Mouse (Mus musculus) cerebellum, postnatal 4 days (tissue): ENCODE measurements around the gene Ift46.

Source experiments
- DNase-seq, 2 experiments: peaks; one replicate each; pipeline ENCODE4 v3.0.0; 2022; ENCODE audit warnings: low spot score in 2 of 2, mixed read lengths in 1 of 2

Gene Ift46

DNA sequence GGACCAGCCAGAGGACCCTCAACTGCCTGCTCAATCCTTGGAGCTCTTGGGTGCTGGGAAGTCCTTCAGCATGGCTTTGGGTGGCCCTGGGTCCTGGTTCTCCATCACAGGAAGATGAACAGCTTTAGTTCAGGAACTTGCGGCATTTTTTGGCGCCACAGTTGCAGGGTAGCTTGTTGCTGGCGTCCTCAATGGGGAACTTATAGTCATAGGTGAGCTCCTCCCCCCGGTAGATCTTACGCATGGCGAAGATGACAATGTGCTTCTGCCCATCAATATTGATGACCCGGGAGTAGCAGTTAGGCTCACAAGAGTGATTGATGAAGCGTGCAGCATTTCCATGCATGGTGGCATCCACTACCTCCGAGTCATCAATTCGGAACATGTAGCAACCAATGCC is 40.1 kb downstream of the Ift46 start:
- DNase-seq = no peak

DNA sequence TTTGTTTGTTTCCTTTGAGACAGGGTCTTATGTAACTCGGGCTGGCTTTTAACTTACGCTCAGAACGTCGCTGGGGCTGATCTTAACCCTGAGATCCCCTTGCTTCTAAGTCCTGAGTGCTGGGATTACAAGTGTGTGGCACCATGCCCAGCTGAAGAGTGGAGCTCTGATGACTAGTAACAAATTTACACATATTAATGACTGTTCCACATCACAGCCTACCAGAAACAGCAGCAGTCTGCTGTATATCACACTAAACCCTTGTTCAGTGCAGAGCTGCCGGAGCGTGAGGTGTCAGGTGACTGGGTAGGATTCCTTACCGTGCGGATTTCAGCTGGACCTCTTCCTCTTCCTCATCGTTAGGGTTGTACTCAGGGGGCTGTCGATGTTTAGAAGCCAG is 42.6 kb downstream of the Ift46 start:
- no peak for DNase-seq

DNA sequence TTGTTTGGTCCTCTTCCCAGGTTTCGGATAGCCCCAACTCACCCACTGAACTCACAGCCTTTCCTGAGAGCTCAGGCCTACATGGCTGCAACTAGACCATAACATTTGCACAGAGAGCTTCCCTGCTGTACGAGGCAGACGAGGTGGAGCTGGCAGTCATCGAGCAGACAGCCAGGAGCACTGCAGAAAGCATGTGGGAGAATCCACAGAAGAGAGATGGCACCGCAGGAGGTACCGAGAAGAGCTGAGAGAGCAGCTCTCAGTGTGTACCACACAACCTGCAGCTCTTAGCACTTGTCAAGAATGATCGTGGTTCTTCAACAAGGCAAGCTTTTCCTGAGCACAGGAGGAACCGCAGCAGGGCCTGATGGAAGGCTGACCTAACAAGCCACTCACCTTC is 46.5 kb downstream of the Ift46 start:
- no peak for DNase-seq

DNA sequence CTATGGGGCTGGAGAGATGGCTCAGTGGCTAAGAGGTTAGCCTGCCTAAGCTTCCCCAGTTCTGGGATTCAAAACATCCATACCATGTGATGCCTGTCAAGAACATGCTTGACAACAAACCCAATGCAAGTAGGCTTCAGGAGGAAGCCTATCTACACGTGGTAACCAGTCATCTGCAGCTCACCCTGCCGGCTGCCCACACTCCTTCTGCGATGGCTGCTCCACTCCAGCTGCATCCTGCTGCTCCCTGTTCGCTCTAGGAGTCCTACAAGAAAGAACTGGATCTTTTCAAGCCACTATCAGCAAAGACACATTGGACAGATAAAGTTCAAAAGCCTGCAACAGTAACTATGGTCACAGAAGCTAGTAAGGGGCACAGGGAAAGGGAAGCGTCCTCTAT is 49.8 kb downstream of the Ift46 start:
- no peak for DNase-seq

DNA sequence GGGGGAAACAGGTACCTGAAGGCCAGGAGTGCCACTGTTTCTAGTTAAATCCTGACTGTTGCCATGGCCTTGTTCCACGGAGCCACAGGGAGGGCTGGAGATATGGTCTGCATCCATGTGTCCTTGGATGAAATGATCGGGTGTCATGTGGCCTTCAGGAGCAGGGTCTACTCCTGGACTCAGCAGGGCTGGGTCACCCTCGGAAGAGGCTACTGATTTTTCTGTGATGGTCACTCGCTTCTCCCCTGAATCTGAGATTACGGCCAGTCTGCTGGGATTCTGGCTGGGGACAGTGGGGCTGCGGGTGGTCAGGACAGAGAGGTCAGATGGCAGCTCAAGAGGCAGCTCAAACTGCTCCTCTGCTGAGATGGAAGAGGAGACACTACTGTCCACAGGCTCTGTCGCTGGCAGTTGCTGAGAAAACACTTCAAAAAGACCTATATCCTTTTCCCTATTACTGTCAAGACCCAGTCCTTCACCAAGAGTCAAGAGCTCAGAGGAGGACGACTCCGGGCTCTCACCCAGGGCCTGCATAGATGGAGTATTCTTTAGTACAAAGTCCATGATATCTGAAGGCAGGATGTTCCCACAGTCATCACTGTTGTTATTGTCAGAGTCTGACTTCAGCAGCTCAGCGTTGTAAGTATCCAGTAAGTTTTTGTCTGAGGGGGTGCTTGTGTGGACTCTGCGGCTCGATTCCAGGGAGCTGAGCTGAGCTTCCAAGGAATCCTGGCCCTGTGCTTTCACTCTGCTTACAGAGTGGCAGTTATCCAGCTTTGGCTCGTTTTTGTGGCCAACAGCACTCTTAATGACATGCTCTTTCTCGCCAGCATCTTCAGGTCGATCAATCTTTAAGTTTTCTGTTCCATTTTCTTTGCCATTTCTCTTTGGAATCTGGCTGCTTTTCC is 52.5 kb downstream of the Ift46 start:
- no peak for DNase-seq

DNA sequence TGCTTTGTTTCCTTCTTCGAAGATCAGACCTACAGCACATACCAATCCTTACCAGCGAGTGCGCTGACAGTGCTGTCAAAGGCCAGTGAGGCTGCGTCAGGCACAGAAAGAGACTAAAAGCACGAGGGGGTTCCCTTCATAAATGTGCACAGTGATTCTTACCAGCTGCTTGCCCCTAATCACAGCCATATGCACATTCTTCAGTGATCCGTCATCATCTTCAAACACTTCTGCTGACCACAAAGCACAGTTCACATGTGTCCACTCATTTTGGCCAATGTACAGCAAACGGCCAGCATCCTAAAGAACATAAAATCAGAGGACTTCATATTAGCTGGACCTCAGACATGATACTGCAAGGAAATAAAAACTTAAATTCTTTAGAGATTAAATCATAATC is 59.0 kb downstream of the Ift46 start:
- DNase-seq = no peak

DNA sequence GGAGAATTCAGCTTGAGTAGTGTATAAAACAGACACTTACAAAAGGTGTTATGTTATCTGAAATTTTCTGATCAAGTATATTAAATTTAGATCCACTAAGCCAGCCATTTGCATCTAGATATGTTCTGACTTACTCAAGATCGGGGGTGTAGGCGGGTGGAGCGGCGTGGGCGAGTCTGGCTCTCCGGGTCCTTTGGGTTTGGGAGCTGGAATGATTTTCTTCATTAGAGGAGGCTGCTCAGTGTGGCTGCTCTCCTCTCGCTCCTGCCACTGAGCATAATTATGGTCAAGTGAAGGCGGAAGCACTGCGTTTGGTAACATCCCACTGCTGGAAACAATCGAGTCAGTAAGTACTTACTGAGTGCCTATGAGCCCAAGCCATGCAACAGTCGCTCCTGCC is 61.2 kb downstream of the Ift46 start:
- no peak for DNase-seq

DNA sequence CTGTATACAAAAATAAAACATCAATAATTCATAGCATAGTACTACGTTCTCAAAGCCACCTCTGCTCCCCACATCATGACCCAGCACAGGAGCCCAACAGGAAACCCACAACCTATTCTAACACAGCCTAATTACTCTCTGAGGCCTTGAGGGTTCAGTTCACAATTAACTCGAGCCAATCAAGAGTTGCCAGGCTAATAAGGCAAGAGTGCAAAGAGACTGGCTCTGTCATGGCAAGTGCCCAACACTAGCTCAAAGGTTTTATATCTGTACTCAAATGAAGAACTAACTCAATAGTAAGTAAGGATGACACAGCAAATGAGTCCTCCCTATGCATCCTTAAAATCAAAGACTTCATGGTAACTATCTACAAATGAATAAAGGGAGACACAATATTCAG is 62.8 kb downstream of the Ift46 start:
- DNase-seq = no peak

DNA sequence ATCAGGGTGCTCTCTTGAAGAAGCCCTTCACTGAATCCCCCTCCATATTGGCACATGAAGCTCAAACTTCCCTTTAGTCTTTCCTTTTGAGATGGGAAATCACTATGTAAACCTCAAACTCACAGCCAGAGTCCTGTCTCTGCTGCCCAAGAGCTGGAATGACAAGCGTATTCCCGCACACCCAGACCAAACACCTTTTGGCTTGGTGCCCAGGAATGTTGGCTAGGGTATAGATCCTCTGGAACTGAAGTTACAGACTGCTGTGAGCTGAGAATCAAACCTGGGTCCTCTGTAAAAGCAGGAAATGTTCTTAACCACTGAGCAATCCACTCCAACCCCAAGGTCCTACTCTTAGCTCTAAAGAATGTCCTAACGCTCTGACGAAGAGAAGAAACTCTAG is 64.6 kb downstream of the Ift46 start:
- no peak for DNase-seq

DNA sequence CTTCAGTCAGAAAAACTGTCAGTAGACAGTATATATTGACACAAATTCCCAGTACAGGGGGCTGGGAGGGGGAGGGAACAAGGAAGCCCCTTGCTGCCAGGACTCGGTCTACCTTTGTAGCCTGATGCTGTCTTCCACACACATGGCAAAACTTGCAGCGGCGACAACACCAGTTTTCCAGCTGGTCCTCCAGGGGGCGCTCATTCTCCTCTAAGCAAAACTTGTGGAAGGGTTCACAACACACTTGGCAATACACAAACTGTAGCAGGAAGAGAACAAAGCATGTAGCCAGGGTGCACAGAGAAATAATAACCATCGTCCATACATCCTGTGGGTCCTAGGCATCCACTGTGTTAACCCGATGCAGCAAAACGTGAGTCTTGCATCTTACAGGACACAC is 68.7 kb downstream of the Ift46 start:
- DNase-seq = peak; percentile 66 to 70

DNA sequence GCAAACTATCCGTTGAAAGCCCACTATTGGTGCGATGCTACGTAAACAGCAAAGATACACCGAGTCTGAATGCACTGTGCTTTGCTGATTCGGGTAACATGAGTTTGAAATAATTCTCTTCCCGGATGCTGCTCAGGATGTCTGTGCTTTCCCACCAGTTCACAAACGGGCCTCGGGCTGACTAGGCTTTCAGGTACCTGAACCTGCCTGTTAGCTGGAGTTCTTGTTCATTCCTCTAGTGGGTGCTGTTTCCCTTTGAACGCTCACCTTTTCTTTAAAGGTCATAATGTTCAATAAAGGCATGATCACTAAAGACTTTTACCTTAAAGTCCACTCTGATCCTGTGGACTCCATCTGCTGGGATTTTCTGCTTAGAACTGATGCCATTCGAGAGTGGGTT is 73.5 kb downstream of the Ift46 start:
- DNase-seq = no peak
